ENCODE assay signal across 8 mouse cellular contexts in the genomic region with DNA sequence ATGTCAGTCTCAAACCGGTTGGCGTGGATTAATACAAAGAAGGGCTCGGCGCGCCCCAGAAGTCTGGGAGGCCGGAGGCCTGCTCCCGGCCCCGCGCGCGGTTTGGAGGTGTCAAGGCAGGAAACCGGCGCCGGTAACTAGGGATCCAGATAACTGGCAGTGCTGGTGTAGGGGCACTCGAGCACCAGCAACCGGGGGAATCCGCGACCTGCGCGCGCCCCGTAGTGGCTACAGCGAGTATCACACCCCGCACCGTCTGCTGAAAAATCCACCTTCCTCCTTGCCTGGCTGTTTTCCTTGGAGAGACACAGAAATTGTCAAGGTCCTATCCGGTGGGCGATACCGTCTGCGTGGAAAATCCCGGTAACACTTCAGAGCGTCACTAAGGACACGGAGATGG. TPM values are rescaled to one million over a fixed set of nuclear protein-coding genes. Genes with fewer than 3 reads are reported as not detected.
DNase-seq lines count a peak whose midpoint lies in the region; ATAC-seq and TF ChIP-seq lines count a peak whose summit lies in the region.

No protein-coding gene starts in this region.

- no peak for TF ChIP-seq POLR2A in cerebellum, adult 2 months (IDR thresholded peaks at IDR 0.05; ENCODE audit: borderline replicate concordance, insufficient read depth, low read length)
- TF ChIP-seq POLR2A in olfactory bulb, adult 2 months (IDR thresholded peaks at IDR 0.05; ENCODE audit: insufficient read depth, low read depth, low read length), result no peak

- H3K27me3 ChIP-seq in cerebellum, adult 2 months (ENCODE audit: control insufficient read depth, insufficient read depth, low read length), result peaks cover 3% of the 10 kb centered on the region; the same call in 1 of the 2 replicates
- H3K27me3 ChIP-seq in hindbrain, embryonic 10.5 days (ENCODE audit: insufficient read depth, poor library complexity, severe bottlenecking), result peaks cover 100% of the 10 kb centered on the region
- peaks cover 100% of the 10 kb centered on the region for H3K27me3 ChIP-seq in lung, embryonic 14.5 days (ENCODE audit: insufficient read depth, low read length)

- H3K4me3 ChIP-seq in cerebellum, adult 2 months (replicated peaks; ENCODE audit: insufficient read depth, low read depth, low read length), result no peak overlapping the region
- H3K4me3 ChIP-seq in hindbrain, embryonic 10.5 days, result no peak overlapping the region
- no peak overlapping the region for H3K4me3 ChIP-seq in lung, embryonic 14.5 days (ENCODE audit: low read depth, low read length)
- peak overlapping the region; percentile 19 for H3K4me3 ChIP-seq in olfactory bulb, adult 2 months (ENCODE audit: insufficient read depth, low read depth, low read length)

- under 1% methylated on average over 32 of the region's 32 CpGs for WGBS in cerebellum, adult 2 months
- WGBS in hindbrain, embryonic 10.5 days, result under 1% methylated on average over 32 of the region's 32 CpGs
- WGBS in lung, embryonic 14.5 days, result under 1% methylated on average over 32 of the region's 32 CpGs
- WGBS in olfactory bulb, adult 2 months, result under 1% methylated on average over 32 of the region's 32 CpGs

- ATAC-seq in lung, embryonic 14.5 days (ENCODE audit: insufficient read depth), result no peak

- peaks cover 6% of the 10 kb centered on the region; the same call in 1 of the 2 replicates for H3K4me1 ChIP-seq in cerebellum, adult 2 months (ENCODE audit: control insufficient read depth, insufficient read depth, low read length)
- peaks cover 63% of the 10 kb centered on the region for H3K4me1 ChIP-seq in hindbrain, embryonic 10.5 days (replicated peaks)
- peaks cover 9% of the 10 kb centered on the region; the same call in 1 of the 2 replicates for H3K4me1 ChIP-seq in lung, embryonic 14.5 days (ENCODE audit: insufficient read depth)
- peaks cover 43% of the 10 kb centered on the region for H3K4me1 ChIP-seq in olfactory bulb, adult 2 months (ENCODE audit: control insufficient read depth, insufficient read depth, low read length)

- no peak overlapping the region for H3K9ac ChIP-seq in lung, embryonic 14.5 days

- DNase-seq in MEL-GATA-1-ER (ENCODE audit: extremely low read depth, low read depth), result peak; percentile 60
- DNase-seq in cerebellum, adult 2 months, result peak; percentile 84 to 92
- peak; percentile 69 for DNase-seq in forelimb bud, embryonic 11.5 days (ENCODE audit: low read depth, low spot score)
- peak; percentile 88 for DNase-seq in hindbrain, embryonic 10.5 days (ENCODE audit: low spot score)
- DNase-seq in layer of hippocampus, adult 9-10 months (ENCODE audit: low spot score), result peak; percentile 53
- peak; percentile 88 for DNase-seq in lung, embryonic 14.5 days
- peak; percentile 76 for DNase-seq in thymus, postnatal 0 days (ENCODE audit: low spot score)

- peak; percentile 77 for TF ChIP-seq CTCF in cerebellum, adult 2 months (IDR thresholded peaks at IDR 0.05; ENCODE audit: borderline replicate concordance, insufficient read depth, low read depth, low read length)
- TF ChIP-seq CTCF in lung, embryonic 14.5 days (IDR thresholded peaks at IDR 0.05; ENCODE audit: low read depth), result peak; percentile 89
- peak; percentile 74 for TF ChIP-seq CTCF in olfactory bulb, adult 2 months (IDR thresholded peaks at IDR 0.05; ENCODE audit: insufficient read depth, low read depth, low read length)

- H3K36me3 ChIP-seq in hindbrain, embryonic 10.5 days, result no peaks in the 10 kb centered on the region
- no peaks in the 10 kb centered on the region for H3K36me3 ChIP-seq in lung, embryonic 14.5 days (ENCODE audit: insufficient read depth)

- no peaks in the 10 kb centered on the region for H3K9me3 ChIP-seq in hindbrain, embryonic 10.5 days
- no peaks in the 10 kb centered on the region for H3K9me3 ChIP-seq in lung, embryonic 14.5 days (ENCODE audit: low read depth, low read length)

- peak overlapping the region; percentile 48 for H3K4me2 ChIP-seq in lung, embryonic 14.5 days

- no peak overlapping the region for H3K27ac ChIP-seq in cerebellum, adult 2 months (ENCODE audit: insufficient read depth, low read length)
- H3K27ac ChIP-seq in hindbrain, embryonic 10.5 days, result no peak overlapping the region
- no peak overlapping the region for H3K27ac ChIP-seq in lung, embryonic 14.5 days (ENCODE audit: low read depth)
- H3K27ac ChIP-seq in olfactory bulb, adult 2 months (ENCODE audit: insufficient read depth, low read depth, low read length), result no peak overlapping the region

RNA-seq across cellular contexts. Expression of a gene that starts 5.2 kb away (rescaled TPM):
- polyA plus RNA-seq in cerebellum, adult 2 months (2012; rRNA removed), result 1.0 and 1.3 TPM in 2 replicates
- 0.21 and 0.56 TPM in 2 replicates for polyA plus RNA-seq in hindbrain, embryonic 10.5 days (2016; fragmentation: Nextera tagmentation; extraction: Ambion mirVana)
- 0.04 and 0.12 TPM in 2 replicates for polyA plus RNA-seq in lung, embryonic 14.5 days (2014; fragmentation: Nextera tagmentation; extraction: Ambion mirVana)
- 108 TPM in 1 of 2 replicates, not detected in the other for polyA plus RNA-seq in olfactory bulb, adult 2 months (2012; ENCODE audit: insufficient read depth, insufficient read length, low replicate concordance, missing spikeins)
- 0.10 and 0.13 TPM in 2 replicates for polyA plus RNA-seq in thymus, postnatal 0 days (2015; fragmentation: Nextera tagmentation; extraction: Ambion mirVana)

RNA-seq across cellular contexts. Expression of a gene that starts 14.4 kb away (rescaled TPM):
- polyA plus RNA-seq in cerebellum, adult 2 months (2012; rRNA removed), result not detected in 2 replicates
- polyA plus RNA-seq in hindbrain, embryonic 10.5 days (2016; fragmentation: Nextera tagmentation; extraction: Ambion mirVana), result 13.7 and 13.8 TPM in 2 replicates
- not detected in 2 replicates for polyA plus RNA-seq in lung, embryonic 14.5 days (2014; fragmentation: Nextera tagmentation; extraction: Ambion mirVana)
- not detected in 2 replicates for polyA plus RNA-seq in olfactory bulb, adult 2 months (2012; ENCODE audit: insufficient read depth, insufficient read length, low replicate concordance, missing spikeins)
- polyA plus RNA-seq in thymus, postnatal 0 days (2015; fragmentation: Nextera tagmentation; extraction: Ambion mirVana), result 0.08 TPM in 1 of 2 replicates, not detected in the other

RNA-seq across cellular contexts. Expression of a gene that starts 26.1 kb away (rescaled TPM):
- 0.15 and 0.22 TPM in 2 replicates for polyA plus RNA-seq in cerebellum, adult 2 months (2012; rRNA removed)
- polyA plus RNA-seq in hindbrain, embryonic 10.5 days (2016; fragmentation: Nextera tagmentation; extraction: Ambion mirVana), result 0.21 and 0.44 TPM in 2 replicates
- polyA plus RNA-seq in lung, embryonic 14.5 days (2014; fragmentation: Nextera tagmentation; extraction: Ambion mirVana), result 0.11 TPM in 1 of 2 replicates, not detected in the other
- polyA plus RNA-seq in olfactory bulb, adult 2 months (2012; ENCODE audit: insufficient read depth, insufficient read length, low replicate concordance, missing spikeins), result not detected in 2 replicates
- 0.85 TPM in 2 replicates for polyA plus RNA-seq in thymus, postnatal 0 days (2015; fragmentation: Nextera tagmentation; extraction: Ambion mirVana)

RNA-seq across cellular contexts. Expression of a gene that starts 27.3 kb away (rescaled TPM):
- 90.3 and 93.6 TPM in 2 replicates for polyA plus RNA-seq in cerebellum, adult 2 months (2012; rRNA removed)
- 88.7 and 89.0 TPM in 2 replicates for polyA plus RNA-seq in hindbrain, embryonic 10.5 days (2016; fragmentation: Nextera tagmentation; extraction: Ambion mirVana)
- 93.4 and 93.7 TPM in 2 replicates for polyA plus RNA-seq in lung, embryonic 14.5 days (2014; fragmentation: Nextera tagmentation; extraction: Ambion mirVana)
- not detected in 2 replicates for polyA plus RNA-seq in olfactory bulb, adult 2 months (2012; ENCODE audit: insufficient read depth, insufficient read length, low replicate concordance, missing spikeins)
- polyA plus RNA-seq in thymus, postnatal 0 days (2015; fragmentation: Nextera tagmentation; extraction: Ambion mirVana), result 103 and 107 TPM in 2 replicates

RNA-seq across cellular contexts. Expression of a gene that starts 41.0 kb away (rescaled TPM):
- 202 and 210 TPM in 2 replicates for polyA plus RNA-seq in cerebellum, adult 2 months (2012; rRNA removed)
- polyA plus RNA-seq in hindbrain, embryonic 10.5 days (2016; fragmentation: Nextera tagmentation; extraction: Ambion mirVana), result 42.6 and 45.1 TPM in 2 replicates
- polyA plus RNA-seq in lung, embryonic 14.5 days (2014; fragmentation: Nextera tagmentation; extraction: Ambion mirVana), result 35.4 and 42.5 TPM in 2 replicates
- polyA plus RNA-seq in olfactory bulb, adult 2 months (2012; ENCODE audit: insufficient read depth, insufficient read length, low replicate concordance, missing spikeins), result 167 TPM in 1 of 2 replicates, not detected in the other
- 36.5 and 42.2 TPM in 2 replicates for polyA plus RNA-seq in thymus, postnatal 0 days (2015; fragmentation: Nextera tagmentation; extraction: Ambion mirVana)

Comparison
In these comparisons a context has a peak if more than half of its experiments do, and no peak if none do; other contexts are left out.
1. RNA of a gene that starts 14.4 kb away (polyA plus RNA-seq): 13.7 to 13.8 TPM in hindbrain, embryonic 10.5 days; not detected in cerebellum, adult 2 months, not detected in lung, embryonic 14.5 days, not detected in olfactory bulb, adult 2 months and 0.08 TPM in thymus, postnatal 0 days; every median in the first group is over 10 times any median in the second.
2. Peak in every context shown above with its lines, with median percentiles within 50 percentile points of each other: DNase-seq and CTCF ChIP-seq.